Mouse (Mus musculus) lung, embryonic 14.5 days (tissue): ENCODE measurements at regions not wholly inside any gene's neighbourhood (a gene's known extent, or its start where the extent isn't known, plus 50 kb on each side); places are given as distances from the start of the nearest gene placed in this dataset.

Experiments used
- ATAC-seq: fragments of 200-750 bp; cut with Nextera tagmentation; 2 replicates; pipeline ENCODE4 v1.8.0; 2017; ENCODE audit warnings: mild to moderate bottlenecking, moderate TSS enrichment, moderate library complexity; ENCODE audit not compliant: insufficient read depth
- DNase-seq: peaks from one replicate; pipeline ENCODE4 v3.0.0-alpha.2; 2015
- H3K27ac ChIP-seq: fragments of 300-500 bp; sonication (generic); 2 replicates; pipeline ENCODE4 v1.5.1; 2014; ENCODE audit warnings: low read depth, mild to moderate bottlenecking, moderate library complexity
- H3K27me3 ChIP-seq: fragments of 300-500 bp; sonication (generic); 2 replicates; pipeline ENCODE4 v1.6.1; 2014; ENCODE audit warnings: low read length, control low read depth; ENCODE audit not compliant: insufficient read depth
- H3K36me3 ChIP-seq: fragments of 300-500 bp; sonication (generic); 2 replicates; pipeline ENCODE4 v1.6.1; 2014; ENCODE audit warnings: control low read depth; ENCODE audit not compliant: insufficient read depth
- H3K4me1 ChIP-seq: fragments of 300-500 bp; sonication (generic); 2 replicates; pipeline ENCODE4 v1.6.1; 2014; ENCODE audit warnings: antibody characterized with exemption, control low read depth; ENCODE audit not compliant: insufficient read depth
- H3K4me2 ChIP-seq: fragments of 300-500 bp; sonication (generic); 2 replicates; pipeline ENCODE4 v1.6.1; 2014; ENCODE audit warnings: mild to moderate bottlenecking
- H3K4me3 ChIP-seq: fragments of 300-500 bp; sonication (generic); 2 replicates; pipeline ENCODE4 v1.5.1; 2014; ENCODE audit warnings: low read depth, low read length
- H3K9ac ChIP-seq: fragments of 300-500 bp; sonication (generic); 2 replicates; pipeline ENCODE4 v1.6.1; 2014
- H3K9me3 ChIP-seq: fragments of 300-500 bp; sonication (generic); 2 replicates; pipeline ENCODE4 v1.6.1; 2016; ENCODE audit warnings: low read depth, low read length, control low read depth
- CTCF ChIP-seq: IDR thresholded peaks from 2 replicates; pipeline ENCODE4 v1.5.1; 2016; ENCODE audit warnings: antibody characterized with exemption, low read depth
- WGBS: fragments of 180-500 bp; shearing (Covaris S2); extraction: QIAGEN DNeasy Blood & Tissue Kit; methylation state at CpG from one replicate; pipeline ENCODE4 v1.1.7; 2014; 5-methylcytosine and 5-hydroxymethylcytosine counted together

- ATAC-seq (no peak), DNase-seq (no peak)
- H3K36me3 ChIP-seq, result no peaks in the 10 kb centered on the region
- H3K4me3 ChIP-seq, result no peak overlapping the region
- H3K27me3 ChIP-seq, result no peaks in the 10 kb centered on the region
- H3K4me1 ChIP-seq, result no peaks in the 10 kb centered on the region
- no peak overlapping the region for H3K9ac ChIP-seq
- no peak overlapping the region for H3K27ac ChIP-seq
- no peaks in the 10 kb centered on the region for H3K9me3 ChIP-seq
- no peak for TF ChIP-seq CTCF
- no peak overlapping the region for H3K4me2 ChIP-seq
- 80% methylated on average over 3 of the region's 3 CpGs for WGBS
Observed at GRCm38 (mm10) chr14:106217681-106218080, 111.7 kb downstream of the Trim52 start.

- no peaks in the 10 kb centered on the region for H3K4me1 ChIP-seq
- no peak overlapping the region for H3K4me3 ChIP-seq
- H3K4me2 ChIP-seq, result no peak overlapping the region
- no peak overlapping the region for H3K27ac ChIP-seq
- DNase-seq, result no peak
- ATAC-seq, result no peak
- H3K9ac ChIP-seq, result no peak overlapping the region
- TF ChIP-seq CTCF, result peak; percentile 8; the same call in 1 of the 2 replicates
- H3K27me3 ChIP-seq, result no peaks in the 10 kb centered on the region
- H3K9me3 ChIP-seq, result no peaks in the 10 kb centered on the region
- WGBS, result 77% methylated on average over 5 of the region's 5 CpGs
- no peaks in the 10 kb centered on the region for H3K36me3 ChIP-seq
Observed at GRCm38 (mm10) chr14:106219293-106219797, 113.3 kb downstream of the Trim52 start.

- Histone ChIP-seq H3K9me3 (no peaks in the 10 kb centered on the region), H3K4me2 (no peak overlapping the region), H3K27me3 (no peaks in the 10 kb centered on the region), H3K9ac (no peak overlapping the region), H3K36me3 (no peaks in the 10 kb centered on the region), H3K27ac (no peak overlapping the region), H3K4me3 (no peak overlapping the region), H3K4me1 (no peaks in the 10 kb centered on the region)
- no peak for TF ChIP-seq CTCF
- DNase-seq (no peak), ATAC-seq (no peak)
- WGBS, result 50% methylated on average over 1 of the region's 1 CpGs
Observed at GRCm38 (mm10) chr14:106225401-106225800, 119.4 kb downstream of the Trim52 start.

DNA sequence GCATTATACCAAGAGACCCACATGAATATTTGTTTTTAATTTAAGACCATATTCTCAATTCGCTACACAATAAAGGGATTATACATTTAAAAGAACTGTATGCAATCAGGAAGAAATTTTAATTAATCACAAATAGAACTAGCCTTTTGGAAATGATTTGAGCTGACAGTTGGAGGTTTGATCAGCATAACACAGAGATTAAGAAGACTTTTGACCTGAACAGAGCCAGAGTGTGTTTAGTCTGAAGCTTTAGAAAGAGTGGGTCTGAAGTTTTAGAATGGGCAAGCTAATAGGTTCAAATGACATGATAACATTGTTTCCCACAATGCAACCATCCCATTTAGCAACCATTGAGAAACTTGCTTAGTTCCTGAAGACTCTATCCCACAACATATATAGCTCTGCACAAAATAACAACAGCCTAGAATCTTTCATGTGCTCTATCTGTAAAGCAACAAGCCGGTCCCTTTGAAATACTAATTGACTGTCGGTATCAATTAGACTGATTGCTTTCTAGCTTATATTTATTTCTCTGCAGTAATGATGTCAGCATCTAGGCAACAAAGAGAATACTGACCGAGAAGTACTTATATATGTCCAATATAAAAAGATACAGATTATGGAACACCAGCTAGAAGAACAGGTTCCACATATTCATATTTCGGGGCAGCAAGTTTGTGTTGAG lies 135.9 kb downstream of the Trim52 start:
- Histone ChIP-seq H3K9ac (no peak overlapping the region), H3K27me3 (no peaks in the 10 kb centered on the region), H3K4me1 (no peaks in the 10 kb centered on the region), H3K4me3 (no peak overlapping the region), H3K36me3 (no peaks in the 10 kb centered on the region), H3K4me2 (no peak overlapping the region), H3K27ac (no peak overlapping the region), H3K9me3 (no peaks in the 10 kb centered on the region)
- DNase-seq, result no peak
- WGBS, result 85% methylated on average over 5 of the region's 5 CpGs
- ATAC-seq, result no peak
- no peak for TF ChIP-seq CTCF

DNA sequence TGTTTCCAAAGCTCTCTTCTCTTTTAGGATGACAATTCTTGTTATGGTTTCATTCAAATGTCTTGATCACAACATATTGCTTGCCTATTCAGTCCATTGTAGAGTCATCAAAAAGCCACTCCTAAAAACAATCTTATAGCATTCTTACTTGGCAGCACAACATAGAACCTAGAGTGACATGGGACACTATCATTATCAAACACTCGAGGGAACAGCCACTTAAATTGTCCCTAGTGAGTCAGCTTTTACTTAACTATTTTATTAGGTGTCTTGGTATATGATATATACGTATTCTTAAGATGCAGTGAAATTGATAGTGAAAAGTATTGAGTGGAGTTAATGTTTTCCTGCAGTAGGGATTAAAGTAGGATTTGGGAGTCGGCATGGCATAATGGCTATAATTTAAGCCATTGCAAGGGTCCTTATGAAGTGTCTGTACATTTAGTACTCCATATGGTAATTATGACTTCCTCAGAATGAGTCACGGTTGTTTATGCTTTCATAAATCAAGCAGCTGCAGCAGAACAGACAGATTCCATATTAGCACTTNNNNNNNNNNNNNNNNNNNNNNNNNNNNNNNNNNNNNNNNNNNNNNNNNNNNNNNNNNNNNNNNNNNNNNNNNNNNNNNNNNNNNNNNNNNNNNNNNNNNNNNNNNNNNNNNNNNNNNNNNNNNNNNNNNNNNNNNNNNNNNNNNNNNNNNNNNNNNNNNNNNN lies 153.6 kb downstream of the Trim52 start:
- no peaks in the 10 kb centered on the region for H3K4me1 ChIP-seq
- H3K27me3 ChIP-seq, result no peaks in the 10 kb centered on the region
- no peak overlapping the region for H3K27ac ChIP-seq
- no peak for TF ChIP-seq CTCF
- ATAC-seq, result peak; percentile 88
- no peak overlapping the region for H3K4me2 ChIP-seq
- 25% methylated on average over 4 of the region's 4 CpGs for WGBS
- peak; percentile 69 for DNase-seq
- H3K9ac ChIP-seq, result no peak overlapping the region
- H3K36me3 ChIP-seq, result no peaks in the 10 kb centered on the region
- H3K9me3 ChIP-seq, result no peaks in the 10 kb centered on the region
- H3K4me3 ChIP-seq, result no peak overlapping the region

DNA sequence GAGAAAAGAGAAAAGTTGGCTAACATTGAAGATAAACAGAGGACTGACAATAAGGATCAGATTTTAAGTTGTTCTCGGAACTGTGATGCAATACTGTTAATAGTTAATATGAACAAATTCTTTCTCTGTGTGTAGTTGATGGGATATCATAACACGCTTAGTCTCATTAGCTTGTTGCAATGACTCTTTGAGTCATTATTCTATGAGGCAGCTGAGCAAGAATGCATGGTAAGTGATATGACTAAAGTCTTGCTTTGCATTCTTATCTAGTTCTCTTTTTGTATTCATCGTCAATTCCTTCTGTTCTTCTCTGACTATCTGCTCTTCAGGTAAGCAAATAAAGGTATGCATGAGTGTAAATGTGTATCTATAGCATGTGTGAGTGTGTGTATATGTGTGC lies 159.3 kb downstream of the Trim52 start:
- Histone ChIP-seq H3K4me2 (no peak overlapping the region), H3K9me3 (no peaks in the 10 kb centered on the region), H3K27ac (no peak overlapping the region), H3K9ac (no peak overlapping the region), H3K27me3 (no peaks in the 10 kb centered on the region), H3K36me3 (no peaks in the 10 kb centered on the region), H3K4me3 (no peak overlapping the region), H3K4me1 (no peaks in the 10 kb centered on the region)
- ATAC-seq, result no peak
- TF ChIP-seq CTCF, result no peak
- 80% methylated on average over 3 of the region's 3 CpGs for WGBS
- DNase-seq, result no peak

- 68% methylated on average over 12 of the region's 12 CpGs for WGBS
- Histone ChIP-seq H3K27me3 (no peaks in the 10 kb centered on the region), H3K9me3 (no peaks in the 10 kb centered on the region), H3K4me3 (no peak overlapping the region), H3K9ac (no peak overlapping the region), H3K4me1 (no peaks in the 10 kb centered on the region), H3K36me3 (no peaks in the 10 kb centered on the region), H3K4me2 (no peak overlapping the region), H3K27ac (no peak overlapping the region)
- no peak for TF ChIP-seq CTCF
- no peak for DNase-seq
- ATAC-seq, result no peak
Observed at GRCm38 (mm10) chr14:106267679-106268561, 161.9 kb downstream of the Trim52 start.
